Mouse (Mus musculus) CH12.LX (cell line): ENCODE data around the gene Ankrd63. TPM values are rescaled to one million over a fixed set of nuclear protein-coding genes. Genes with fewer than 3 reads are reported as not detected.

Experiments
- DNase-seq: peaks from one replicate; pipeline ENCODE4 v3.0.0-alpha.2; 2013; ENCODE audit errors: extremely low read depth
- H3K27ac ChIP-seq: 2 replicates; pipeline ENCODE4 v1.5.1; 2012; ENCODE audit warnings: low read depth, mild to moderate bottlenecking, control low read depth, moderate library complexity; ENCODE audit not compliant: insufficient read depth
- H3K27me3 ChIP-seq: replicated peaks from 2 replicates; pipeline ENCODE3; 2012; ENCODE audit warnings: inconsistent platforms
- H3K36me3 ChIP-seq, 2 experiments: replicated peaks in 1 of 2; 2 replicates each; pipeline versions ENCODE3 to v1.6.1; 2012; ENCODE audit warnings: inconsistent platforms in 1 of 2, low read length in 1 of 2, mild to moderate bottlenecking in 1 of 2, mixed read lengths in 1 of 2, moderate library complexity in 1 of 2; ENCODE audit not compliant: control insufficient read depth in 1 of 2, insufficient read depth in 1 of 2
- H3K4me1 ChIP-seq, 2 experiments: 2 replicates each; pipeline ENCODE4 v1.6.1; 2012; ENCODE audit warnings: inconsistent platforms in 1 of 2, moderate library complexity in 1 of 2; ENCODE audit not compliant: insufficient read depth in 2 of 2, control insufficient read depth in 1 of 2
- H3K4me2 ChIP-seq: 2 replicates; pipeline ENCODE4 v1.6.1; 2012; ENCODE audit warnings: low read depth, mild to moderate bottlenecking, control low read depth; ENCODE audit not compliant: poor library complexity, insufficient read depth, severe bottlenecking
- H3K4me3 ChIP-seq, 3 experiments: fragments of 150-350 bp in 1 of 3; sonication (generic) in 1 of 3; replicated peaks in 1 of 3; 2 replicates each; pipeline versions ENCODE3 to v1.5.1; 2011 to 2012; ENCODE audit warnings: low read depth in 2 of 3, low read length in 2 of 3, mild to moderate bottlenecking in 2 of 3, moderate library complexity in 2 of 3, control low read depth in 1 of 3, improper control_type of control experiment in 1 of 3, inconsistent platforms in 1 of 3, mixed read lengths in 1 of 3; ENCODE audit not compliant: poor library complexity in 1 of 3
- H3K79me2 ChIP-seq: replicated peaks from 2 replicates; pipeline ENCODE4 v1.6.1; 2012; ENCODE audit warnings: mild to moderate bottlenecking, moderate library complexity; ENCODE audit not compliant: control insufficient read depth, poor library complexity, insufficient read depth, severe bottlenecking; ENCODE audit errors: extremely low read depth
- H3K9ac ChIP-seq: 2 replicates; pipeline ENCODE4 v1.6.1; 2012; ENCODE audit warnings: low read depth, mild to moderate bottlenecking, control low read depth, moderate library complexity; ENCODE audit not compliant: insufficient read depth
- H3K9me3 ChIP-seq: replicated peaks from 2 replicates; pipeline ENCODE3; 2012; ENCODE audit warnings: low read length, inconsistent platforms, mixed read lengths
- BHLHE40 ChIP-seq: IDR thresholded peaks from 2 replicates; pipeline ENCODE4 v1.6.1; 2011; ENCODE audit warnings: mild to moderate bottlenecking, low read depth, low read length, improper control_type of control experiment
- CHD1 ChIP-seq: IDR thresholded peaks from 2 replicates; pipeline ENCODE4 v1.6.1; 2012; ENCODE audit warnings: low read depth, low read length, improper control_type of control experiment, inconsistent platforms
- CHD2 ChIP-seq: IDR thresholded peaks from 2 replicates; pipeline ENCODE4 v1.6.1; 2011; ENCODE audit warnings: low read length, improper control_type of control experiment
- CTCF ChIP-seq, 2 experiments: IDR thresholded peaks in 1 of 2; conservative IDR thresholded peaks in 1 of 2; 2 replicates each; pipeline ENCODE4 v1.5.1; 2011 to 2012; ENCODE audit warnings: low read depth in 2 of 2, low read length in 2 of 2, improper control_type of control experiment in 1 of 2, inconsistent platforms in 1 of 2, mild to moderate bottlenecking in 1 of 2, moderate library complexity in 1 of 2
- E2F4 ChIP-seq: IDR thresholded peaks from 2 replicates; pipeline ENCODE4 v1.6.1; 2011; ENCODE audit warnings: low read depth, low read length, improper control_type of control experiment; ENCODE audit not compliant: insufficient replicate concordance
- EP300 ChIP-seq: IDR thresholded peaks from 2 replicates; pipeline ENCODE4 v1.6.1; 2011; ENCODE audit warnings: low read length, improper control_type of control experiment
- ETS1 ChIP-seq: conservative IDR thresholded peaks from 2 replicates; pipeline ENCODE4 v1.6.1; 2012; ENCODE audit warnings: low read depth, mild to moderate bottlenecking, inconsistent platforms, low read length, improper control_type of control experiment, moderate library complexity
- HCFC1 ChIP-seq: IDR thresholded peaks from 2 replicates; pipeline ENCODE4 v1.6.1; 2012; ENCODE audit warnings: low read depth, mild to moderate bottlenecking, inconsistent platforms, low read length, improper control_type of control experiment
- IRF4 ChIP-seq: IDR thresholded peaks from 2 replicates; pipeline ENCODE4 v1.6.1; 2014; ENCODE audit warnings: low read depth, mild to moderate bottlenecking, inconsistent platforms, low read length, improper control_type of control experiment
- MEF2A ChIP-seq: IDR thresholded peaks from 2 replicates; pipeline ENCODE4 v1.6.1; 2014; ENCODE audit warnings: low read depth, mild to moderate bottlenecking, inconsistent platforms, low read length, improper control_type of control experiment, borderline replicate concordance
- MYC ChIP-seq: IDR thresholded peaks from 2 replicates; pipeline ENCODE4 v1.6.1; 2011; ENCODE audit warnings: low read depth, mild to moderate bottlenecking, improper control_type of control experiment, low read length
- NELFE ChIP-seq: IDR thresholded peaks from 2 replicates; pipeline ENCODE4 v1.6.1; 2011; ENCODE audit warnings: low read depth, low read length, improper control_type of control experiment
- PAX5 ChIP-seq: IDR thresholded peaks from 2 replicates; pipeline ENCODE4 v1.6.1; 2012; ENCODE audit warnings: low read length, inconsistent platforms, mixed read lengths
- RCOR1 ChIP-seq: conservative IDR thresholded peaks from 2 replicates; pipeline ENCODE4 v1.6.1; 2012; ENCODE audit warnings: low read depth, mild to moderate bottlenecking, inconsistent platforms, low read length, improper control_type of control experiment
- SMC3 ChIP-seq: IDR thresholded peaks from 2 replicates; pipeline ENCODE4 v1.6.1; 2011; ENCODE audit warnings: low read depth, low read length, improper control_type of control experiment
- TBP ChIP-seq: conservative IDR thresholded peaks from 2 replicates; pipeline ENCODE4 v1.6.1; 2011; ENCODE audit warnings: low read depth, low read length, improper control_type of control experiment
- TCF12 ChIP-seq: IDR thresholded peaks from 2 replicates; pipeline ENCODE4 v1.6.1; 2014; ENCODE audit warnings: low read depth, mild to moderate bottlenecking, inconsistent platforms, low read length, improper control_type of control experiment
- UBTF ChIP-seq: IDR thresholded peaks from 2 replicates; pipeline ENCODE4 v1.6.1; 2012; ENCODE audit warnings: low read depth, mild to moderate bottlenecking, inconsistent platforms, low read length, improper control_type of control experiment, moderate library complexity
- USF1 ChIP-seq: IDR thresholded peaks from 2 replicates; pipeline ENCODE4 v1.6.1; 2014; ENCODE audit warnings: low read depth, mild to moderate bottlenecking, inconsistent platforms, low read length, improper control_type of control experiment
- USF2 ChIP-seq: conservative IDR thresholded peaks from 2 replicates; pipeline ENCODE4 v1.6.1; 2011; ENCODE audit warnings: low read depth, low read length, improper control_type of control experiment
- ZC3H11A ChIP-seq: IDR thresholded peaks from 2 replicates; pipeline ENCODE4 v1.6.1; 2012; ENCODE audit warnings: low read depth, mild to moderate bottlenecking, inconsistent platforms, low read length, improper control_type of control experiment
- ZKSCAN1 ChIP-seq: IDR thresholded peaks from 2 replicates; pipeline ENCODE4 v1.6.1; 2012; ENCODE audit warnings: low read depth, inconsistent platforms, low read length, improper control_type of control experiment, borderline replicate concordance
- ZNF384 ChIP-seq: IDR thresholded peaks from 2 replicates; pipeline ENCODE4 v1.6.1; 2012; ENCODE audit warnings: low read depth, low read length, improper control_type of control experiment, inconsistent platforms
- dilution Hi-C: fragments of 300-500 bp; cut with MboI; formaldehyde crosslinking; loops from 2 replicates; pipeline ENCODE4 v1.14.3; 2020; ENCODE audit warnings: low sequenced_read_pairs; ENCODE audit not compliant: extremely low pct_unique_long_range_greater_than_20kb, extremely low pct_ligation_motif_present
- in situ Hi-C: fragments of 300-500 bp; cut with MboI; formaldehyde crosslinking; loops from 3 replicates; pipeline ENCODE4 v1.14.3; 2019; ENCODE audit warnings: low sequenced_read_pairs, low pct_ligation_motif_present, low pct_unique_long_range_greater_than_20kb, mixed read lengths
- polyA plus RNA-seq: library from polyadenylated mRNA; unstranded; fragments of >175 nt; gene quantifications from 2 replicates; pipeline ENCODE4 v1.2.1, GENCODE M21; 2012; ENCODE audit warnings: low read depth; ENCODE audit not compliant: insufficient read length
- total RNA-seq, 2 experiments: library from RNA; depleted of rRNA; stranded (reverse); fragments of 300-350 nt in 1 of 2; fragments of >200 nt in 1 of 2; gene quantifications; 2 replicates each; pipeline ENCODE4 v1.2.3; 2012 to 2014

The Ankrd63 gene
- total and polyA plus RNA-seq, 3 experiments: 0.07 TPM; not detected in 2

GRCm38 (mm10) chr2:118741183-118741582, 37.4 kb upstream of the Ankrd63 start:
- Histone ChIP-seq H3K4me3 (no peak overlapping the region), H3K4me2 (no peak overlapping the region), H3K27me3 (peaks cover 21% of the 10 kb centered on the region), H3K27ac (no peak overlapping the region), H3K79me2 (no peaks in the 10 kb centered on the region), H3K9me3 (no peaks in the 10 kb centered on the region), H3K9ac (no peak overlapping the region)
- dilution Hi-C loops (no loop called here), in situ Hi-C loops (loop anchor here (25.0 kb wide), 1 partner anchor 254 kb away; the partner anchor contains the start of gene Srp14)
- DNase-seq: no peak
- TF ChIP-seq IRF4: no peak
- TF ChIP-seq E2F4: no peak
- no peak for TF ChIP-seq MYC
- no peak for TF ChIP-seq ZKSCAN1
- no peak for TF ChIP-seq PAX5
- no peak for TF ChIP-seq NELFE
- TF ChIP-seq BHLHE40: no peak
- no peak for TF ChIP-seq EP300
- TF ChIP-seq UBTF: no peak
- no peak for TF ChIP-seq MEF2A
- TF ChIP-seq CHD2: no peak
- no peak for TF ChIP-seq USF1
- TF ChIP-seq, all 38 proteins: peak for 0
- Histone ChIP-seq H3K36me3 (no peaks in the 10 kb centered on the region), H3K4me1 (peaks cover 0 to 11% of the 10 kb centered on the region in 2 experiments; a peak in 2 of 4 replicates)

GRCm38 (mm10) chr2:118740341-118740740, 36.6 kb upstream of the Ankrd63 start:
- Histone ChIP-seq H3K36me3 (no peaks in the 10 kb centered on the region), H3K4me3 (no peak overlapping the region), H3K4me1 (peaks cover 0 to 11% of the 10 kb centered on the region in 2 experiments; a peak in 2 of 4 replicates), H3K27me3 (peaks cover 27% of the 10 kb centered on the region), H3K79me2 (no peaks in the 10 kb centered on the region), H3K9ac (no peak overlapping the region), H3K9me3 (no peaks in the 10 kb centered on the region), H3K4me2 (no peak overlapping the region), H3K27ac (no peak overlapping the region)
- dilution Hi-C loops: no loop called here
- TF ChIP-seq HCFC1 (no peak), BHLHE40 (no peak), ZC3H11A (no peak), USF2 (no peak), SMC3 (no peak), TBP (no peak), UBTF (no peak), EP300 (no peak), IRF4 (no peak), ZNF384 (no peak), RCOR1 (no peak), ETS1 (no peak), TCF12 (no peak), CTCF (conservative IDR thresholded peaks at IDR 0.05 in 1 of 2, IDR thresholded peaks at IDR 0.05 in 1 of 2; ENCODE audit: low read depth in 2 of 2, low read length in 2 of 2) (no peak), CHD1 (no peak), MEF2A (no peak)
- in situ Hi-C loops: loop anchor here (25.0 kb wide), 1 partner anchor 253 kb away; the partner anchor contains the start of gene Srp14
- DNase-seq: no peak
